Mouse (Mus musculus) embryonic fibroblast, embryonic 13.5 days (primary cell): ENCODE data around the gene Arnt2.

Experiments
- CTCF ChIP-seq: IDR thresholded peaks from 2 replicates; pipeline ENCODE4 v1.5.1; 2011; ENCODE audit warnings: mild to moderate bottlenecking, control low read depth, low read length, moderate library complexity, borderline replicate concordance; ENCODE audit not compliant: insufficient read depth
- POLR2A ChIP-seq: IDR thresholded peaks from 2 replicates; pipeline ENCODE4 v1.6.1; 2011; ENCODE audit warnings: low read depth, mild to moderate bottlenecking, control low read depth, low read length, moderate library complexity

DNA sequence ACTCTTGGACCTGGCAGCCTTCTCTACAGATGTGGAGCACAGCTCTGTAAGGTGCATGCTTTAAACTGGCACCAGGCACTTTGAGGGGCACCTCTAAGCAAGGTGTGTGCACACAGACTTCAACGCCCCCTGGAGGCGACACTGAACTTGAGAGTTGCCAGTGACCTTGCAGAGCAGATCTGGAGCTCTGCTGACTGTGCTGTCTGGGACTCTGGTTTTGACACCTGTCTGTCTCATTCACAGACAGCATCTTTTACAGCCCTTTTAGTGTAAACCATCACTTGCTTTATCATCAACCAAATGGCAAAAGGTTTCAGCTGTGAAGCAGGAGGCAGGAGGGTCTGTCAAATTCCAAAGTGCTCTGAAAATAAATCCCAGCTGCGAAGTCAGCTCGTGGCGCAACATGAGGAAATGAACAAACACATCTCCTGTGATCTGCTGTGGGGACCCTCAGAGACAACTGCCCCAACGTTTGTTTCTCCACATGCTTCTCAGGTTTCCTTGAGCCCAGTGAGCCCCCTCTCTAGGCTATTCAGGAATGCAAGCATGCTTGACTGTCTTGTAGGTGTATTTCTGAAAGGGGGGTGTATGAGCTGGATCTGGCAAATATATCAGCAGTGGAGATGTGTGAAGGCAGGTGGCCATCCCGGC, 94.5 kb downstream of the Arnt2 start:
- no peak for TF ChIP-seq CTCF
- no peak for TF ChIP-seq POLR2A
